Mouse (Mus musculus) heart, adult 2 months (tissue): ENCODE data around the gene Trim65.

Source experiments
- EP300 ChIP-seq: fragments of 200-500 bp; IDR thresholded peaks from 2 replicates; pipeline ENCODE4 v1.6.1; 2011; ENCODE audit warnings: low read depth, low read length, control low read depth; ENCODE audit not compliant: insufficient read depth
- POLR2A ChIP-seq: fragments of 200-500 bp; IDR thresholded peaks from 2 replicates; pipeline ENCODE4 v1.6.1; 2011; ENCODE audit warnings: mild to moderate bottlenecking, low read depth, low read length, control low read depth; ENCODE audit not compliant: insufficient read depth

DNA sequence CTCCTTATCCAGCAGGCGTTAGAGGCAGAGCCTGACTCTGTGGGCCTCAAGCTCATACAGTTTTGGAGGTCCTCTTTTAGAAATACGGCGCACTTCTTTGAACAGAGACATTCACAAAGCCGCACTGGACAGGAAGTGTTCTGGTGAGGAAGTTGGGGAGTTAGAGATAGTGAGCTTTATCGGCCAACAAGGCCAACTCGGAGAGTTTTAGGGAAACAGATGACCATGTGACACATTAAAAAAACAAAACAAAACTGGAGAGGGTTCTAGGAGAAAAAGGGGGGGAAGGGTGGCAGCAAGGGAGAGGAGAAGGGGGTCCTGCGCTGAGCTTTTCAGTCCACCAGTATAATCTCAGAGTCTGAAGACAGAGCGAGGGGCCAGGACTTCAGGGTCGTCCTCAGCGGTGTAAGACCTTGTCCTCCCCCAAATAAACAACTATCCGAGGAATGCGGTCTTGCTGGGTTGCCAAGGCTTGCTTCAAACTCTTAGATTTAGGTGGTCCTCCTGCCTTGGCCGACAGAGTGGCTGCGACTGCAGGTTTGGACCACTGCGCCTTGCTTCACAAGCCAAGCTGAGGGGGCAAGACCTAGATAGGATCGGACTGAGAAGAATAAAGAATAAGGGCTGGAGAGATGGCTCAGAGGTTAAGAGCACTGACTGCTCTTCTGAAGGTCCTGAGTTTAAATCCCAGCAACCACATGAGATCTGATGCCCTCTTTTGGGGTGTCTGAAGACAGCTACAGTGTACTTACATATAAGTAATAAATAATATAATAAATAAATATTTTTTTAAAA, 37.0 kb downstream of the Trim65 start:
- no peak for TF ChIP-seq EP300
- TF ChIP-seq POLR2A, result peak; percentile 23; the same call in 1 of the 2 replicates
